Mouse (Mus musculus) olfactory bulb, adult 2 months (tissue): ENCODE results near the gene Ogfod3. TPM values are rescaled to one million over a fixed set of nuclear protein-coding genes. Genes with fewer than 3 reads are reported as not detected.

ENCODE experiments used
- H3K27ac ChIP-seq: fragments of 200-500 bp; 2 replicates; pipeline ENCODE4 v1.5.1; 2012; ENCODE audit warnings: low read depth, low read length; ENCODE audit not compliant: insufficient read depth
- H3K4me1 ChIP-seq: fragments of 200-500 bp; 2 replicates; pipeline ENCODE4 v1.6.1; 2012; ENCODE audit warnings: low read length; ENCODE audit not compliant: control insufficient read depth, insufficient read depth
- H3K4me3 ChIP-seq: fragments of 200-500 bp; 2 replicates; pipeline ENCODE4 v1.5.1; 2012; ENCODE audit warnings: mild to moderate bottlenecking, low read depth, low read length, moderate library complexity; ENCODE audit not compliant: insufficient read depth
- CTCF ChIP-seq: fragments of 200-500 bp; IDR thresholded peaks from 2 replicates; pipeline ENCODE4 v1.5.1; 2012; ENCODE audit warnings: low read depth, mild to moderate bottlenecking, low read length, moderate library complexity; ENCODE audit not compliant: insufficient read depth
- POLR2A ChIP-seq: fragments of 200-500 bp; IDR thresholded peaks from 2 replicates; pipeline ENCODE4 v1.6.1; 2012; ENCODE audit warnings: mild to moderate bottlenecking, low read depth, low read length, moderate library complexity; ENCODE audit not compliant: insufficient read depth
- WGBS: fragments of 180-500 bp; shearing (Covaris S2); methylation state at CpG from one replicate; pipeline ENCODE4 v1.1.7; 2018; 5-methylcytosine and 5-hydroxymethylcytosine counted together
- polyA plus RNA-seq: library from polyadenylated mRNA; stranded (reverse); fragments of >200 nt; gene quantifications from 2 replicates; pipeline ENCODE4 v1.2.4, GENCODE M21; 2012; ENCODE audit warnings: low replicate concordance; ENCODE audit not compliant: missing spikeins, insufficient read depth, insufficient read length

Gene Ogfod3
- polyA plus RNA-seq, 1 experiment = not detected

DNA sequence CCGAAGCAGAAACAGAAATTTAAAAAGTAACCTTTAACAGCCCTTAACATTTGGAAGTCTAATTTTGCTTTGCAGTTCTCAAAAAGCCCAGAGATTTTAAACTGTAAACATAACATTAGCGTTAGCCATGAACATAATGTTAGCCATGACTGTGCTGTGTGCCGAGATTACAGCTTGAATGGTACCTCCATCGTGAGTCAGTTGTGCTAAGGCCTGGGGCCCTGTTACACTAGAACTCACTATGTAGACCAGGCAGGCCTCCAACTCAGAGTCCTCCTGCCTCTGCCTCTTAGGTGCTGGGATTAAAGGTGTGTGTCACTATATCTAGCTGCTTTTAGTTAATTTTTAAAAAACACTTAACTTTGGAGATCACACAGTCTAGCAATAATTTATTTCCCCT, 26.7 kb upstream of the Ogfod3 start:
- no peak for TF ChIP-seq CTCF
- no peak for TF ChIP-seq POLR2A
- H3K4me1 ChIP-seq = peaks cover 10% of the 10 kb centered on the region
- H3K27ac ChIP-seq = no peak overlapping the region
- 68% methylated on average over 4 of the region's 4 CpGs for WGBS
- H3K4me3 ChIP-seq = no peak overlapping the region

DNA sequence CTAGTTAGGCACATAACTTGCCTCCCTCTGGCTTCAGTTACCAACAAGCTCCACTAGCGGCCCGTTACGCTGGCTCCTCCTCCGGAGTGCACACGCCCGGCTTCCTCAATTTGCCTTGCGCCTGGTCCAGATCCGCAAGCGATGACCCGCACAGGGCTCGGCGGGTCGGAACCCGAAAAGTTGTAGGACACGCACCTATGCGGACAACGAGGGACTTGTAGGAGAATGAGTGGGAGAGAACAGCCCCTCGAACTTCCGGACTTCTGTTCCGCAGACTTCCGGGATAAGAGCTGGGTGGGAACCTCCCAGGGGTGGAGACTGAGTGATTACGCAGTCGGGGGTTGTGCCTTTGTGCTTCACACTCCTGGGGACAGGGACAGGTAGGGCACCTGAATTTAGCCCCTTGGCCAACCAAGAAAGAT, 24.5 kb upstream of the Ogfod3 start, which contains the start of gene Cybc1:
Cybc1 (minus strand) TSS at position 305 of the 422 bp plus-strand sequence.
- Histone ChIP-seq H3K27ac (no peak within 1 kb of the TSS), H3K4me1 (peaks cover 10% of the 10 kb centered on the region), H3K4me3 (peak within 1 kb of the TSS; percentile 69)
- under 1% methylated on average over 23 of the region's 23 CpGs for WGBS
- TF ChIP-seq CTCF = no peak; the same call in 1 of the 2 replicates
- TF ChIP-seq POLR2A = peak; percentile 20; the same call in 1 of the 2 replicates

DNA sequence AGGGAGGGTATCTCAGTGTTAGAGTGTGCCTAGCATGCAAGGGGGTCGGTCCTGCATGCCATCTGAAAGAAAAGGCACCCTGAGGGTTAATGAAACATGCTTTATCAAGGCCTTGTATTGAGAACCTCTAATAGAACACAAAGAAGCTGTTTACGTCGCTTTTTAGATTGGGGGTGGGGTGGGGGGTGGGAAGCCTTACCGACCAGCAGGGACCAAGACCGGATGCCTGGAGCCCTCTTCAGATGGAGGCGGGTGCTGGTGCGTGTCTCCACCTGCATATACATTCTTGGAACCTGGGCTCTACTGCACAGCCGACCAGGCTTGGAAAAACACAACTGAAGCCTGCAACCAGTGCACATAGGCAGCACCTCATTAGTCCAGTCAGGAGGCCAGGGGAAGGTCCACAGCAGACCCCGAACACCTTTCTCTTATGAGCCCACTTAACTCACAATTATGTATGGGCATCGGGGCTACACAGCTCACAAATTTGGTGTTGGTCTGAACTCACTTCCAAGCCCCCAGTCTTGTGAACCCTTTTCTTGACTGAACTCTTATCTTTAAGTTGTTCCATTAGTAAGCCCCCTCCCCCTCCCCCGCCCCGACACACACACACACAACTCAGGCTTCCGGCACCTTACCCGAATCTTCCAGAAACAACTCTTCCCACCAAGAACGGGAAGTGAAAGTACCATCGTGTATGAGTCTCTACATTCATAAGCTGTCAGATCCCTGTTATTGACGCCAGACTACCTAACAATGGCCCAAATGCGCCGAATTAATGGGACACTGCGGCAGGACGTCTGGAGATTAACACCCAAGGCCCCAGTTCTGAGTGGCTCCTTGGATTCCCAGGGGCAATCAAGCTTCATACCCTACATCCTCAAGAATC, 23.9 kb upstream of the Ogfod3 start:
- no peak for TF ChIP-seq CTCF
- no peak for TF ChIP-seq POLR2A
- H3K4me1 ChIP-seq = peaks cover 10% of the 10 kb centered on the region
- peak overlapping the region; percentile 69 for H3K4me3 ChIP-seq
- no peak overlapping the region for H3K27ac ChIP-seq
- WGBS = 9% methylated on average over 21 of the region's 21 CpGs

DNA sequence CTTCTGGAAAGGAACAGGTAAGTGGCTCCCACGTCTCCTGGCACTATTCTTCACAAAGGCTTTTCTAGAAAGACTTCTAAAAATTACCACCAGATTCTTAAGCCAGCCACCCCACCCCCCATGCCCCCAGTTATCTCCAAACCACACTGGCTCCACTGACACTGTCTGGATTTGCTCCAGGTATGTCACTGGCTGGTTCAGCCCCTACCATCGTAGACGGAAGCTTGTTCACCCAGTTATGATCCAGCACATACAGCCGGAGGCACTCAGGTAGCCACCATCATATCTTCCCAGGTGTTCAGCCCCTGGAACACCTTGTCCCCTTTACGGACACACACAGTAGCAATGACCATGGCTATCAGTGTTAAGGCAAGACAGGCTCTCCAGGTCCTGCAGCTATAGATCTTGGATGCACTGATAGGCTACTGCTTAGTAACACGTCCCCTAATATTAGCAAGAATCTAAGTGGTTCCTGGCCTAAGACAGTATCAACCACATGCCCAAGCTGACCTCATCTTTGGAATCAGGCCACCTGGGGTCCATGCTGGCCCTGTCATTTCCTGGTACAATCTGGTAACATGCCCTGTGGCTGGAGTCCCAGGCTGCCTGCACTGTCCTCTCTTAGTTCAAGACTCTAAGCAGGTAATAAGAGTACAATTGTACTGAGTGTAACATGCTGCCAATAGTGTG, 17.0 kb upstream of the Ogfod3 start:
- Histone ChIP-seq H3K27ac (no peak overlapping the region), H3K4me3 (no peak overlapping the region), H3K4me1 (no peaks in the 10 kb centered on the region)
- TF ChIP-seq POLR2A (no peak), CTCF (no peak)
- 76% methylated on average over 6 of the region's 6 CpGs for WGBS

DNA sequence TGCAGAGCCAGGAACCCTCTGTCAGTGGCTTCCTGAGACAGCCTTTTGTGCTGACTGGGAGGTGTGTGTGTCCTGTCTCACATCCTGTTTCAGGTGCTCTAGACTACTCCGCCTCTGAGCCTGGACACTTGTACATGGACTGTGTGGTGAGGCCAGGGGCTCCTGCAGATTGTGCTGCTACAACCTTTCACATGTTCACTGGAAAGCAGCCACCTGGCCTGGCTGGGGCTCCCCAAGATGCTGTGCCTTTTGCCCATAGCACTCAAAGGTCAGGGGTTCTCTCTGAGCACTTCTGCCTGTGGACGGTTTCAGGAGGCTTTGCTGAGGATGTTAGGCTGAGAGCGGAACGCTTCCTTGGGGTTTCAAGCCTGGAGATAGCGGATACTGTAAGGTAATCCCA, 16.3 kb upstream of the Ogfod3 start:
- no peak for TF ChIP-seq POLR2A
- no peak for TF ChIP-seq CTCF
- WGBS = 88% methylated on average over 5 of the region's 5 CpGs
- no peak overlapping the region for H3K4me3 ChIP-seq
- H3K27ac ChIP-seq = no peak overlapping the region
- no peaks in the 10 kb centered on the region for H3K4me1 ChIP-seq

DNA sequence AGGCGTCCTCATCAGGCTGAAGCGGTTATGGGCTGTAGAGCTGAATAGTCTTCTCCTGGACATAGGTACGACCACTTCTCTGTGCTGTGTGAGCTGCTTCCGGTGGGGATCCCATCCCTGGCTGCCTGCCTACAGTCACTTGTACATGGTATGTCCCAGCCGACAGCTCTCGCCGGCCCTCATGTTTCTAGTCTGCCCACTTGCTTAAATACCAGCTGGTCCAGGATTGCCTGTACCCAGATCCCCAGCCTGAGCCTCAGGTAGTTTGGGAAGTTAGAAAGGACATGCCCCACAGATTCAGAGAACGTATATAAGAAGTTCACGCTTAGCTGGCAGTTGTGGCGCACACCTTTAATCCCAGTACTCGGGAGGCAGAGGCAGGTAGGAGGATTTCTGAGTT, 15.3 kb upstream of the Ogfod3 start:
- 92% methylated on average over 11 of the region's 11 CpGs for WGBS
- Histone ChIP-seq H3K4me3 (no peak overlapping the region), H3K4me1 (no peaks in the 10 kb centered on the region), H3K27ac (no peak overlapping the region)
- TF ChIP-seq POLR2A (no peak), CTCF (no peak)

DNA sequence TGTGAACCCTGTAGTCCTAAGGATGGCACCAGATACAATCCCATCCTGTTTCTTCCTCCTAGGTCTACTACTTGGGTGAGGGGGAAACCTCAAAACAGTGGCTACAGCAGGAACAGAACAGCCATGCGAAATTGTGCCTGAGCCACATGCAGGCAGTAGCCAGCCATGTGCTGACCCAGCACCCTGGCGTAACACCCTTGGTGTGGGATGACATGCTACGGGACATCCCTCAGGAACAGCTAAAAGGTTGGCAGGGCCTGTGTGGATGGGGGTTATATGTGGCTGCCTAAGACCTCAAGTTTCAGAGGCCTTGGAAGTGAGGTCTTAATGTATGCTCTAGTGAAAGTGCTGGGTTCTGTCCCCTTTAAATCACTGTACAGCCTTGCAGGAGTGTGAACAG, 12.3 kb upstream of the Ogfod3 start:
- 95% methylated on average over 3 of the region's 3 CpGs for WGBS
- no peak overlapping the region for H3K27ac ChIP-seq
- H3K4me1 ChIP-seq = no peaks in the 10 kb centered on the region
- no peak overlapping the region for H3K4me3 ChIP-seq
- TF ChIP-seq POLR2A (no peak), CTCF (no peak)

DNA sequence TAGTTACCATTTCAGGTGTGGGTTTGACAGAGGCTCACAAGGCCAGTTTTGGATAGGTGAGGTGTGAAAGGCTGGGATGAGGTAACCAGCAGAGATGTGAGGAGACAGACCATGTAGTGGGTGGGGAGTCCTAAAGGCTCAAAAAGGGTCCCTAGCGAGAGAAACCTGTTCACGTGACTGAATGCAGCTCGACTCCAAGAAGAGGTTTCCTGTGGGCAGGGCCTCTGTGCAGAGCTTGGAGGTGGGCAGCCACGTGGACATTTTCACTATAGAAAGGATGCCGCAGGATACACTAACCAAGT, 701 bp downstream of the Ogfod3 start:
- Histone ChIP-seq H3K4me1 (peaks cover 6% of the 10 kb centered on the region), H3K4me3 (peak overlapping the region; percentile 80), H3K27ac (0 out of 2 replicates have a peak overlapping the region, but pooled peaks have one; percentile 29)
- TF ChIP-seq POLR2A (no peak), CTCF (no peak)
- 0% methylated on average over 5 of the region's 5 CpGs for WGBS

DNA sequence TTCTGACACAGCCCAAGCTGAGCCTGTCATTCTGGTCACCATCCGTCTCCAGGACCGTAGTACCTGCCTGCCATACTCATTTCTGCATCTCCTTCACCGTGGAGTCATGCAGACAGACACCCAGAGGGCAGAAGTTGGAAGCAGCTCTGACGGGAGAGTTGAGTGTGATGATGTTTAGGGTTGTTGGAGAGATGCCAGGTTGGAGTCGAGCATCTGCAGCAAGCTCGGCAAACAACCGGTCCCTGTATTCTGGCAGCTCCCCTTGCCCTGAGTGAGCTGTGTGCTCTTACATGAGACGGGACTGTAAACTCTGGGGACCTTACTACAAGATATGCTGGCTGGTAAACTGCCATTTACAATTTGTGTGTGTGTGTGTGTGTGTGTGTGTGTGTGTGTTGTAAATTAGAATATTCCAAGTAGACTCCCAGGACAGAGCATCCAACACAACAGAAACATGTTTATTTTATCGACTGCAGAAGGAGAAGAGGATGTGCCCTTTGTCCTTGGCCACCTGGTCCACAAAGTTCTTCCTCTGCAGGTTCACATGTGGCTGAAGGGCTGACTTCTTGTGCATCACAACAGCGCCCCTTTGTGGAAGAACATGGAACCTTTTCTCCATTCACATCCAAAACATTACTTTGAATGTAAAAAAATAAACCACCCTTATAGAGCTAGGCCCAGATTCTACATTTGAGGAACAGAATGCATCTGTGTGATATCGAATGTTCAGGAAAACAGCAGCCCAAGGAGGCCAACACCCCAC, 2.9 kb downstream of the Ogfod3 start:
- TF ChIP-seq CTCF (no peak), POLR2A (no peak)
- peaks cover 6% of the 10 kb centered on the region for H3K4me1 ChIP-seq
- WGBS = 40% methylated on average over 11 of the region's 11 CpGs
- H3K27ac ChIP-seq = no peak overlapping the region
- H3K4me3 ChIP-seq = no peak overlapping the region
